Comparison of ENCODE assay signal across 9 mouse cellular contexts in the genomic region with DNA sequence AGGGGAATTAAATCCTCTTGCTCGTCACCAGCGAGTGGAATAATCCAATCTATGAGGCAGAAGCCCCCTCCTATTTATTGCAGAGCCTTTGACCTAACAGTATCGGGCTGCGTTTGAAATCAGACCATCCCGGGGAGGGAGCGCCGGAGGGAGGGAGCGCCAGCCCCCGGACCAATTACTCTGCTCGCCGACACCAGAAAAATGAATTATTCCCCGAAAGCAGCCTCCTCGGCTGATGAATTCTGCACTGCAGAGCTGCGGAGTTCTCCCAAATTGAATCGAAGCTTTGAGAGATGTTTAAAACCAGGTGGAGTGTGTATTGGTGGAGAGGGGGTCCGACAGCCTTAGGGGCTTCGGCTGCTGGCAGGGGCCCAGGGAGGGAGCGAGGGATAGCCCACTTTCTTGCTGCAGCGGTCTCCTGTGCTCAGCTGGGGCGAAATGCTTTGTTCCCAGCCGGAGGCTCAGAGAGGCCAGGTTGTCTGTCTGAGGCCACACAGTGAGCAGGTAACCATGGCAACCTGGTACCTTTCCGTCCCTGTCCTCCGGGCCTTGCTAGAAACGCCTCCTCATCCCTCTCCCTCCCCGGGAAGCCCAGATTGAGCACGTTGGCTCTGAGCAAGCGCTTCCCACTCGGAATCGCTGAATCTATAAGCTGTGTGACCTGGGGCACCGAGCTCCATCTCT. TPM values are rescaled to one million over a fixed set of nuclear protein-coding genes. Genes with fewer than 3 reads are reported as not detected.
DNase-seq lines count a peak whose midpoint lies in the region; ATAC-seq lines count a peak whose summit lies in the region.
"Had no signal": no experiment of that assay in that cellular context is flagged by ENCODE, and none has a peak within 500 bp of the region (broad histone marks: within the 10 kb centered on the region; RNA-seq: fewer than 3 reads in every experiment).

No protein-coding gene starts in this region.

- H3K9me3 ChIP-seq in kidney, embryonic 15.5 days (replicated peaks), result no peaks in the 10 kb centered on the region
- no peaks in the 10 kb centered on the region for H3K9me3 ChIP-seq in forebrain, embryonic 11.5 days (ENCODE audit: control insufficient read depth, low read length)

- no peaks in the 10 kb centered on the region for H3K36me3 ChIP-seq in kidney, embryonic 15.5 days
- H3K36me3 ChIP-seq in forebrain, embryonic 11.5 days (ENCODE audit: control insufficient read depth, insufficient read depth, low read length), result no peaks in the 10 kb centered on the region

- intact Hi-C loops in left cerebral cortex, postnatal 4 days (cut with DNase I), result loop anchor here (2.0 kb wide), 1 partner anchor 113 kb away; a partner anchor contains a TSS

- peaks cover 16% of the 10 kb centered on the region for H3K4me1 ChIP-seq in kidney, embryonic 15.5 days
- peaks cover 8% of the 10 kb centered on the region for H3K4me1 ChIP-seq in forebrain, embryonic 11.5 days (replicated peaks; ENCODE audit: control insufficient read depth, insufficient read depth, low read length)

- peaks cover 86% of the 10 kb centered on the region for H3K27me3 ChIP-seq in kidney, embryonic 15.5 days
- peaks cover 54% of the 10 kb centered on the region for H3K27me3 ChIP-seq in forebrain, embryonic 11.5 days (ENCODE audit: control insufficient read depth, insufficient read depth, low read length)

- H3K9ac ChIP-seq in kidney, embryonic 15.5 days, result no peak overlapping the region
- peak overlapping the region; percentile 32; the same call in 1 of the 2 replicates for H3K9ac ChIP-seq in forebrain, embryonic 11.5 days (ENCODE audit: low read length)

- no peak for ATAC-seq in kidney, embryonic 15.5 days (replicated peaks; ENCODE audit: low FRiP score)
- peak; percentile 22; the same call in 1 of the 2 replicates for ATAC-seq in forebrain, embryonic 11.5 days (replicated peaks; ENCODE audit: low FRiP score)

- no peak overlapping the region for H3K4me3 ChIP-seq in kidney, embryonic 15.5 days (replicated peaks)
- H3K4me3 ChIP-seq in forebrain, embryonic 11.5 days (ENCODE audit: low read depth, low read length), result peak overlapping the region; percentile 17; the same call in 1 of the 2 replicates

- peak overlapping the region; percentile 12 for H3K4me2 ChIP-seq in kidney, embryonic 15.5 days
- H3K4me2 ChIP-seq in forebrain, embryonic 11.5 days (ENCODE audit: low read depth, low read length, severe bottlenecking), result peak overlapping the region; percentile 38

- DNase-seq in kidney, adult 11 months, result no peak
- peak; percentile 72 for DNase-seq in forebrain, embryonic 11.5 days (ENCODE audit: low spot score)
- peak; percentile 45 for DNase-seq in left cerebral cortex, postnatal 4 days
- DNase-seq in right cerebral cortex, postnatal 10 days (ENCODE audit: low spot score in 2 of 2), result peak; percentile 60 to 75
- DNase-seq in natural killer cell, adult 2 months (ENCODE audit: low spot score in 2 of 2), result no peak
- no peak for DNase-seq in kidney, adult 8-10 months
- DNase-seq in kidney, postnatal 25 days, result no peak

- 2% methylated on average over 30 of the region's 30 CpGs for WGBS in kidney, embryonic 15.5 days
- under 1% methylated on average over 30 of the region's 30 CpGs for WGBS in forebrain, embryonic 11.5 days

- no peak overlapping the region for H3K27ac ChIP-seq in kidney, embryonic 15.5 days
- H3K27ac ChIP-seq in forebrain, embryonic 11.5 days (ENCODE audit: low read depth, low read length), result 0 out of 2 replicates have a peak overlapping the region, but pooled peaks have one; percentile 18

RNA-seq across cellular contexts. Expression of a gene that starts 13.5 kb away (rescaled TPM):
- polyA plus RNA-seq in kidney, embryonic 15.5 days (2015; fragmentation: Nextera tagmentation; extraction: Ambion mirVana), result 1.7 and 2.1 TPM in 2 replicates
- polyA plus RNA-seq in forebrain, embryonic 11.5 days (2014; fragmentation: Nextera tagmentation; extraction: Ambion mirVana), result 0.87 and 0.91 TPM in 2 replicates
- 10 to 100 TPM; 10.7 to 13.4 TPM for total RNA-seq in left cerebral cortex, postnatal 4 days (2021)

RNA-seq across cellular contexts. Expression of a gene that starts 13.7 kb away (rescaled TPM):
- 11.8 and 13.6 TPM in 2 replicates for polyA plus RNA-seq in kidney, embryonic 15.5 days (2015; fragmentation: Nextera tagmentation; extraction: Ambion mirVana)
- 44.9 and 45.0 TPM in 2 replicates for polyA plus RNA-seq in forebrain, embryonic 11.5 days (2014; fragmentation: Nextera tagmentation; extraction: Ambion mirVana)
- total RNA-seq in left cerebral cortex, postnatal 4 days (2021), result 10 to 100 TPM; 56.2 to 66.9 TPM

RNA-seq across cellular contexts. Expression of a gene that starts 22.0 kb away (rescaled TPM):
- polyA plus RNA-seq in kidney, embryonic 15.5 days (2015; fragmentation: Nextera tagmentation; extraction: Ambion mirVana), result 15.5 and 19.9 TPM in 2 replicates
- 10.2 and 13.6 TPM in 2 replicates for polyA plus RNA-seq in forebrain, embryonic 11.5 days (2014; fragmentation: Nextera tagmentation; extraction: Ambion mirVana)
- 10 to 100 TPM; 21.2 to 21.8 TPM for total RNA-seq in left cerebral cortex, postnatal 4 days (2021)

RNA-seq across cellular contexts. Expression of a gene that starts 43.5 kb away (rescaled TPM):
- polyA plus RNA-seq in kidney, embryonic 15.5 days (2015; fragmentation: Nextera tagmentation; extraction: Ambion mirVana), result 0.46 and 0.62 TPM in 2 replicates
- polyA plus RNA-seq in forebrain, embryonic 11.5 days (2014; fragmentation: Nextera tagmentation; extraction: Ambion mirVana), result 3.8 and 5.0 TPM in 2 replicates
- 10 to 100 TPM; 41.9 to 46.4 TPM for total RNA-seq in left cerebral cortex, postnatal 4 days (2021)
- total RNA-seq: liver, adult 2 months had no signal
- polyA plus RNA-seq: liver, adult 2 months had no signal

RNA-seq across cellular contexts. Expression of a gene that starts 43.8 kb away (rescaled TPM):
- 65.5 and 69.8 TPM in 2 replicates for polyA plus RNA-seq in kidney, embryonic 15.5 days (2015; fragmentation: Nextera tagmentation; extraction: Ambion mirVana)
- polyA plus RNA-seq in forebrain, embryonic 11.5 days (2014; fragmentation: Nextera tagmentation; extraction: Ambion mirVana), result 68.5 and 75.0 TPM in 2 replicates
- 10 to 100 TPM; 53.0 to 55.4 TPM for total RNA-seq in left cerebral cortex, postnatal 4 days (2021)

Comparison
In these comparisons a context has a peak if more than half of its experiments do, and no peak if none do; other contexts are left out.
1. DNase-seq: peak in forebrain, embryonic 11.5 days (single experiment), left cerebral cortex, postnatal 4 days (single experiment) and right cerebral cortex, postnatal 10 days (2 of 2); none in kidney, adult 11 months (single experiment), natural killer cell, adult 2 months (0 of 2), kidney, adult 8-10 months (0 of 2) and kidney, postnatal 25 days (0 of 2).